27 mouse cellular contexts compared by ENCODE assay signal in the genomic region with DNA sequence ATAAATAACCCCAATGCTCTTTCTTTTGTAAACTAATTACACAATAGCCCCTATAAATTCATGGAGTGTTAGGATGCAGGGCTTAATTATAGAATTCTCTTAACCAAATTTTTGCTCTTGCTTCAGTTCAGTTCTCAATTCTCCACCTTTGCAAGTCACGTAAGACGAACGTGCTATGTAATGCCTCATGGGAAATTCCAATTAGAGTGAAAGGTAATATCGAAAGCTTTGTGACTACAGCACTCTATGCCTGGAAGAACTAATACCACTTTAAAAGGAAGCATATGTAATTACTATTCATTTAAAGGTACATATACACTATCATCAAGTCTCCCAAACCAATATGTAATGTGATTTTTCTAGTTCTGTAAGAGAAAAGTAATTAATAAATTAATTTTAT.
"Had no signal": no experiment of that assay in that cellular context is flagged by ENCODE, and none has a peak within 500 bp of the region (broad histone marks: within the 10 kb centered on the region; RNA-seq: fewer than 3 reads in every experiment).

No protein-coding gene starts in this region.

- H3K27ac ChIP-seq: embryonic facial prominence, embryonic 10.5 days; embryonic facial prominence, embryonic 12.5 days; embryonic facial prominence, embryonic 13.5 days; embryonic facial prominence, embryonic 15.5 days; forebrain, embryonic 10.5 days; forebrain, embryonic 12.5 days; forebrain, embryonic 13.5 days; forebrain, embryonic 15.5 days; gastrocnemius, adult 2 months; heart, adult 2 months; heart, embryonic 10.5 days had no signal

- H3K9me3 ChIP-seq: embryonic facial prominence, embryonic 10.5 days; embryonic facial prominence, embryonic 12.5 days; embryonic facial prominence, embryonic 13.5 days; embryonic facial prominence, embryonic 15.5 days; forebrain, embryonic 10.5 days; forebrain, embryonic 12.5 days; forebrain, embryonic 13.5 days; forebrain, embryonic 15.5 days; heart, embryonic 10.5 days had no signal

- ATAC-seq: forebrain, embryonic 13.5 days; forebrain, embryonic 14.5 days; forebrain, embryonic 15.5 days; forebrain, embryonic 16.5 days; forebrain, postnatal 0 days had no signal

- H3K4me3 ChIP-seq: embryonic facial prominence, embryonic 10.5 days; embryonic facial prominence, embryonic 12.5 days; embryonic facial prominence, embryonic 13.5 days; embryonic facial prominence, embryonic 15.5 days; erythroblast, embryonic 14.5 days; forebrain, embryonic 10.5 days; forebrain, embryonic 12.5 days; forebrain, embryonic 13.5 days; forebrain, embryonic 15.5 days; gastrocnemius, adult 2 months; heart, adult 2 months; heart, embryonic 10.5 days had no signal

- H3K27me3 ChIP-seq: embryonic facial prominence, embryonic 12.5 days; embryonic facial prominence, embryonic 13.5 days; embryonic facial prominence, embryonic 15.5 days; forebrain, embryonic 12.5 days; forebrain, embryonic 13.5 days; forebrain, embryonic 15.5 days had no signal

- H3K9ac ChIP-seq: embryonic facial prominence, embryonic 12.5 days; embryonic facial prominence, embryonic 13.5 days; embryonic facial prominence, embryonic 15.5 days; forebrain, embryonic 12.5 days; forebrain, embryonic 13.5 days; forebrain, embryonic 15.5 days; forebrain, postnatal 0 days had no signal

- H3K36me3 ChIP-seq: embryonic facial prominence, embryonic 10.5 days; embryonic facial prominence, embryonic 12.5 days; embryonic facial prominence, embryonic 13.5 days; embryonic facial prominence, embryonic 15.5 days; forebrain, embryonic 10.5 days; forebrain, embryonic 12.5 days; forebrain, embryonic 15.5 days; heart, embryonic 10.5 days had no signal

- H3K4me1 ChIP-seq: embryonic facial prominence, embryonic 10.5 days; embryonic facial prominence, embryonic 12.5 days; embryonic facial prominence, embryonic 13.5 days; embryonic facial prominence, embryonic 15.5 days; forebrain, embryonic 10.5 days; forebrain, embryonic 12.5 days; forebrain, embryonic 13.5 days; forebrain, embryonic 15.5 days; heart, embryonic 10.5 days had no signal

- DNase-seq: cerebellum, adult 9-11 months; cerebellum, postnatal 10 days; cerebellum, postnatal 14 days; cerebellum, postnatal 25 days; cerebellum, postnatal 36 days; embryo, embryonic 11 days; forebrain, postnatal 0 days; gastrocnemius, adult 2 months; gastrocnemius, postnatal 10 days; gastrocnemius, postnatal 14 days; gastrocnemius, postnatal 25 days; gastrocnemius, postnatal 36 days; heart, adult 11 months; heart, adult 18-20 months; heart, adult 2 months had no signal

- H3K4me2 ChIP-seq: embryonic facial prominence, embryonic 12.5 days; embryonic facial prominence, embryonic 13.5 days; embryonic facial prominence, embryonic 15.5 days; forebrain, embryonic 12.5 days; forebrain, embryonic 13.5 days; forebrain, embryonic 15.5 days had no signal
